Mouse (Mus musculus) hindbrain, postnatal 0 days (tissue): ENCODE measurements around the gene Cdh13. TPM values are rescaled to one million over a fixed set of nuclear protein-coding genes. Genes with fewer than 3 reads are reported as not detected.
A peak's percentile ranks its signal among the peaks of the same experiment; 100 is the strongest.

Experiments used
- ATAC-seq: fragments of 200-750 bp; cut with Nextera tagmentation; 2 replicates; pipeline ENCODE4 v1.8.0; 2017; ENCODE audit warnings: mild to moderate bottlenecking, moderate TSS enrichment, moderate library complexity
- DNase-seq: peaks from one replicate; pipeline ENCODE4 v3.0.0-alpha.2; 2015; ENCODE audit warnings: low spot score
- H3K27ac ChIP-seq: fragments of 300-500 bp; sonication (generic); 2 replicates; pipeline ENCODE4 v1.5.1; 2014; ENCODE audit warnings: mild to moderate bottlenecking
- H3K27me3 ChIP-seq: fragments of 300-500 bp; sonication (generic); 2 replicates; pipeline ENCODE4 v1.6.1; 2014; ENCODE audit warnings: low read length, mixed read lengths; ENCODE audit not compliant: insufficient read depth
- H3K36me3 ChIP-seq: fragments of 300-500 bp; sonication (generic); 2 replicates; pipeline ENCODE4 v1.6.1; 2014; ENCODE audit warnings: low read length, mixed read lengths; ENCODE audit not compliant: insufficient read depth
- H3K4me1 ChIP-seq: fragments of 300-500 bp; sonication (generic); 2 replicates; pipeline ENCODE4 v1.6.1; 2014; ENCODE audit warnings: antibody characterized with exemption, low read length, mixed read lengths; ENCODE audit not compliant: insufficient read depth
- H3K4me2 ChIP-seq: fragments of 300-500 bp; sonication (generic); 2 replicates; pipeline ENCODE4 v1.6.1; 2014; ENCODE audit warnings: low read depth, mild to moderate bottlenecking, low read length, moderate library complexity, mixed read lengths
- H3K4me3 ChIP-seq: fragments of 300-500 bp; sonication (generic); 2 replicates; pipeline ENCODE4 v1.5.1; 2014; ENCODE audit warnings: low read length
- H3K9ac ChIP-seq: fragments of 300-500 bp; sonication (generic); replicated peaks from 2 replicates; pipeline ENCODE4 v1.6.1; 2014; ENCODE audit warnings: mild to moderate bottlenecking, low read length, moderate library complexity, mixed read lengths
- H3K9me3 ChIP-seq: fragments of 300-500 bp; sonication (generic); 2 replicates; pipeline ENCODE4 v1.6.1; 2016; ENCODE audit warnings: low read length, mixed read lengths
- CTCF ChIP-seq: IDR thresholded peaks from 2 replicates; pipeline ENCODE4 v1.5.1; 2016; ENCODE audit warnings: antibody characterized with exemption, control low read depth, low read depth
- WGBS: fragments of 180-500 bp; shearing (Covaris S2); extraction: QIAGEN DNeasy Blood & Tissue Kit; methylation state at CpG from one replicate; pipeline ENCODE4 v1.1.7; 2014; 5-methylcytosine and 5-hydroxymethylcytosine counted together
- polyA plus RNA-seq: library from polyadenylated mRNA; unstranded; fragments of >200 nt; fragmentation: Nextera tagmentation; extraction: Ambion mirVana; gene quantifications from 2 replicates; pipeline ENCODE4 v1.2.1, GENCODE M21; 2015
- total RNA-seq: library from RNA; depleted of rRNA; stranded (reverse); fragments of >200 nt; gene quantifications from 2 replicates; pipeline ENCODE4 v1.2.3, GENCODE M21; 2014

Cdh13 gene
- total and polyA plus RNA-seq, 2 experiments from 2014 or later, result 137 to 141 TPM

DNA sequence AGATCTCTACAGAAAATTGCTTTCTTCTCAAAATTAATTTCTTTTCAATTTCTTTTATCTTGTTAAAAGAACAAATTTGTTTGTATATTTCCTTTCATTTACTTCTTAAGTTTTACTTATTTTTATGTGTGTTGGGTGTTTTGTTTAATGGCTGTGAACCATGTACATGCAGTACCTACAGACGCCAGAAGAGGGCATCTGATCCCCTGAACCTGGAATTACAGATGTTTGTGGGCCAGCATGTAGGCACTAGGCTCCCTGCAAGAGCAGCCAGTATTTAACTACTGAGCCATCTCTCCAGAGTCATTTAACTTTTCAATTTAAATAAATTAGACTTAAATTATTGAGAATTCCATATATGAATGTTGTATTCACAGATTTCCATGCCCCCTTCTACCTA, 941.0 kb downstream of the Cdh13 start:
- Histone ChIP-seq H3K36me3 (no peaks in the 10 kb centered on the region), H3K9me3 (no peaks in the 10 kb centered on the region), H3K9ac (no peak overlapping the region), H3K4me3 (no peak overlapping the region), H3K27me3 (no peaks in the 10 kb centered on the region), H3K4me2 (no peak overlapping the region), H3K4me1 (no peaks in the 10 kb centered on the region), H3K27ac (no peak overlapping the region)
- ATAC-seq (no peak), DNase-seq (peak; percentile 28)
- 5% methylated on average over 1 of the region's 1 CpGs for WGBS
- TF ChIP-seq CTCF, result peak; percentile 70

DNA sequence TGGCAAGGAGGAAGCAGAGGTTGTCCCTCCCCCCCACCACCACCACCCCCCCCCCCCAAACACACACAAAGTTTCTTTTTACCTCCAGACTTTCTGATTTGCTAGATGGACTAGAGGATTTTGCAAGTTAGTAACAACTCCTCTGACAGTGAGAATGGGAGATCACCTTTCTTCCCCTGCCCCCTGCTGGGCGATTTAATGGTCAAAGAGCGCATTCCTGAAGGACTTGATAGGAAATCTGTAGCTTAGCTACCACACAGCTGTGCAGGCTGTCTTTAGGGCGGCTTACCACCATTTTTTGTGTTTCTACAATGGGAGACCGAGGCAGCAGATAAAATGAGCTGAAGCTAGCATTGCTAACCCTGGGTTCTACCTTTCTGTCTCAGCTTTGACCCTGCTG, 961.6 kb downstream of the Cdh13 start:
- Histone ChIP-seq H3K4me2 (no peak overlapping the region), H3K9me3 (no peaks in the 10 kb centered on the region), H3K36me3 (0 out of 2 replicates have a peak, but pooled peaks cover 5% of the 10 kb centered on the region), H3K9ac (no peak overlapping the region), H3K4me3 (no peak overlapping the region), H3K27me3 (no peaks in the 10 kb centered on the region), H3K27ac (no peak overlapping the region), H3K4me1 (no peaks in the 10 kb centered on the region)
- no peak for ATAC-seq
- WGBS, result 46% methylated on average over 4 of the region's 4 CpGs
- peak; percentile 40 for DNase-seq
- TF ChIP-seq CTCF, result peak; percentile 28; the same call in 1 of the 2 replicates

DNA sequence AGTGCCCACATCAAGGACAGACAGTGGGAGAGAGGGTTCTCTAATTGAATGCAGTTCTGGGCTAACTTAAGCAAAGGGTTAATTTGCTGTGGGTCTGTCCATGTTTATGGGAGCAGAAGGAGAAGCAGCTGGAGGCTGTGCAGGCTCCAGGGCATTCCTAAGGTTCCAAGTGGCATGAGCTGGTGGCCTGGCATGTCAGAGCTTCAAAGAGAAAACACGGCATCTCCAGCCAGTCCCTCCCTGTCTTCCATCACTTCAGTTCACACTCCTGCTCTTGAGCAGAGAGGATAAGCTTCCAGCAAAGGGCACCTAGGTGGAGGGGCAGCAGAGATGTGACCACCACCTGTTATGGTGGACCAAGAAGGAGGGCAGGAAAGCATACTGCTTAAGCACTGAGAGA, 962.1 kb downstream of the Cdh13 start:
- H3K36me3 ChIP-seq, result 0 out of 2 replicates have a peak, but pooled peaks cover 5% of the 10 kb centered on the region
- H3K27me3 ChIP-seq, result no peaks in the 10 kb centered on the region
- H3K4me3 ChIP-seq, result no peak overlapping the region
- H3K4me2 ChIP-seq, result no peak overlapping the region
- TF ChIP-seq CTCF, result no peak
- ATAC-seq (no peak), DNase-seq (no peak)
- 65% methylated on average over 1 of the region's 1 CpGs for WGBS
- H3K4me1 ChIP-seq, result no peaks in the 10 kb centered on the region
- no peak overlapping the region for H3K9ac ChIP-seq
- no peak overlapping the region for H3K27ac ChIP-seq
- no peaks in the 10 kb centered on the region for H3K9me3 ChIP-seq

DNA sequence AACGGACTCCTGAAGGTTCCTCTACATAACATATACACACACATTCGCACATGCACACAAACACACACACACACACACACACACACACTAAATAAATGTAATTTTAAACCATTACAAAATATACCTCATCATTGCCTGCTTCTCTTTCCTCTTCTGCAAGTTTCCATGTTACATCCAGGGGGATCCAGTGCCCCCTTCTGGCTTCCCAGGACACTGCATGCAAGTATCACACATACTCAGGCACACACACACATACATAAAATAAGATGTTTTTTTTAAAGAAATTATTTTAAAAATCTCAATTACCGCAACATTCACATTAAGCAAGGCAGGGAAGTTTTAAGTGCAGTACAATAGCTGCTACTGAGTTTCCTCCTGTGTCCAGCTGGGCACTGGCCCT, 970.8 kb downstream of the Cdh13 start:
- no peak for ATAC-seq
- Histone ChIP-seq H3K9me3 (no peaks in the 10 kb centered on the region), H3K9ac (no peak overlapping the region), H3K36me3 (no peaks in the 10 kb centered on the region), H3K27ac (no peak overlapping the region), H3K4me2 (no peak overlapping the region), H3K4me3 (no peak overlapping the region), H3K27me3 (no peaks in the 10 kb centered on the region), H3K4me1 (no peaks in the 10 kb centered on the region)
- WGBS, result 97% methylated on average over 3 of the region's 3 CpGs
- peak; percentile 50 for TF ChIP-seq CTCF
- DNase-seq, result no peak

DNA sequence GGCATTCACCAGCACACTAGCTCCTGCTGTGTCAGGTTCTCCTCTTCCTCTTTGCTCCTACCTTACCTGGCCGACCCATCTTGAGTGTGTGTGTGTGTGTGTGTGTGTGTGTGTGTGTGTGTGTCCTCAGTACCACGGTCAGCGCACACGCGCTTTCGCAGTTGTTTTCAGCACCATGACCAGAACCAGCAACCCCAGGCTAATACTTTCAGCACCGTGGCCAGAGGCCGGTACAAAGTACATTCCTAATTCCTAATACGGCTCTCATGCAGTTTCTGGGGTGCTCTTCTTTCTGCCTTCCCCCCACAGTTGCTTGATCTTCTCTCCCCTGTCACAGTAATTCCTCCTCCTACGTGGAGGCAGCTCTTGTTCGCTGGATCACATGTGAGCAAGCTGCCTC, 975.1 kb downstream of the Cdh13 start:
- Histone ChIP-seq H3K27ac (no peak overlapping the region), H3K9me3 (no peaks in the 10 kb centered on the region), H3K27me3 (no peaks in the 10 kb centered on the region), H3K4me3 (no peak overlapping the region), H3K36me3 (no peaks in the 10 kb centered on the region), H3K4me2 (no peak overlapping the region), H3K9ac (no peak overlapping the region), H3K4me1 (no peaks in the 10 kb centered on the region)
- 48% methylated on average over 11 of the region's 11 CpGs for WGBS
- no peak for TF ChIP-seq CTCF
- peak; percentile 20 for DNase-seq
- no peak for ATAC-seq

DNA sequence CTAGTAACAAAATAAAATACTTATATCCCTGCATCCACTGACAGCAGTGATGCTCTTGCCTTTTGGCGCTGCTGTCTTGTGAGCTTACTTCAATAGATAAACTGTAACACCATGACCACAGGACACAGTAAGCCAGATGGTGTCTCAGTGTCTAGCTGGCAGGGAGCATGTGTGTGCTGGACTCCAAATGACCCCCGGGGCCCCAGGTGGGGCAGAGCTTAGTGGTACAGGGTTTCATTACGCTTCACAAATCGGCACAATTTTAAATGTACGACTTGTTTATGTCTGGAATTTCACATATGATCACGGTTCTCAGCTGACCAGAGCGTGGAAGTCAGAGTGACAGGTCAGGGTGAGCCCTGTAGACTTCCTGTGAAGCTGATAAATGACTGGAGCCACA, 980.2 kb downstream of the Cdh13 start:
- no peak overlapping the region for H3K9ac ChIP-seq
- H3K4me3 ChIP-seq, result no peak overlapping the region
- no peaks in the 10 kb centered on the region for H3K36me3 ChIP-seq
- DNase-seq (peak; percentile 56), ATAC-seq (peak; percentile 72)
- H3K27me3 ChIP-seq, result no peaks in the 10 kb centered on the region
- no peak overlapping the region for H3K4me2 ChIP-seq
- no peak overlapping the region for H3K27ac ChIP-seq
- no peak for TF ChIP-seq CTCF
- 58% methylated on average over 7 of the region's 7 CpGs for WGBS
- no peaks in the 10 kb centered on the region for H3K4me1 ChIP-seq
- H3K9me3 ChIP-seq, result no peaks in the 10 kb centered on the region

DNA sequence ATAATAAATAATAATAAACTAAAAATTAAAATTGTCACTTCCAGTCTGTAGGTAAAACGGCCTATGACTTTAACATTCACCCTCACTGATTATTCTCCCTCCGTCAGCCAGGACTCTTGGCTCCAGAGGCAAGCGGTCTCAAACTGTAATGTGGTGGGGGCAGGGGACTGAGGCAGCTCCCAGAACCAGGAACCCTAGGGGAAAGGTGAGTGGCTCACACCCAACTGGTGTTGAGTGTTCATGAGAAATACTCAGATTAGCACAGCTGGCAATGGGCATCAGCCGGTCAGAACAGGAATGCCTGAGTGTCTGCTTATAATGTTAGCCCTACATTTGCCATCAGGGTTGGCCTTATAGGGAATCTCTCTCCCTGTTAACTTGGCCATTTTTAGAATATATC, 982.8 kb downstream of the Cdh13 start:
- WGBS, result 80% methylated on average over 4 of the region's 4 CpGs
- H3K27me3 ChIP-seq, result no peaks in the 10 kb centered on the region
- no peak overlapping the region for H3K4me3 ChIP-seq
- H3K36me3 ChIP-seq, result no peaks in the 10 kb centered on the region
- H3K4me2 ChIP-seq, result no peak overlapping the region
- H3K9ac ChIP-seq, result no peak overlapping the region
- ATAC-seq (no peak), DNase-seq (no peak)
- H3K9me3 ChIP-seq, result no peaks in the 10 kb centered on the region
- TF ChIP-seq CTCF, result no peak
- no peak overlapping the region for H3K27ac ChIP-seq
- H3K4me1 ChIP-seq, result no peaks in the 10 kb centered on the region
